Mouse (Mus musculus) lung, adult 2 months (tissue): ENCODE measurements at regions not wholly inside any gene's neighbourhood (a gene's known extent, or its start where the extent isn't known, plus 50 kb on each side); places are given as distances from the start of the nearest gene placed in this dataset.

Experiments
- DNase-seq: peaks from one replicate; pipeline ENCODE4 v3.0.0; 2022
- H3K4me1 ChIP-seq: fragments of 200-500 bp; 2 replicates; pipeline ENCODE4 v1.6.1; 2011; ENCODE audit warnings: low read length; ENCODE audit not compliant: control insufficient read depth, insufficient read depth
- H3K4me3 ChIP-seq: fragments of 200-500 bp; replicated peaks from 2 replicates; pipeline ENCODE3; 2011; ENCODE audit warnings: low read depth, mild to moderate bottlenecking, control low read depth, low read length; ENCODE audit errors: extremely low read depth
- CTCF ChIP-seq: fragments of 200-500 bp; IDR thresholded peaks from 2 replicates; pipeline ENCODE4 v1.5.1; 2011; ENCODE audit warnings: mild to moderate bottlenecking, low read length, control low read depth; ENCODE audit not compliant: insufficient read depth
- POLR2A ChIP-seq: fragments of 200-500 bp; IDR thresholded peaks from 2 replicates; pipeline ENCODE4 v1.6.1; 2011; ENCODE audit warnings: low read depth, mild to moderate bottlenecking, control low read depth, low read length, borderline replicate concordance; ENCODE audit errors: extremely low read depth
- WGBS: fragments of 180-500 bp; shearing (Covaris S2); methylation state at CpG from one replicate; pipeline ENCODE4 v1.1.7; 2018; 5-methylcytosine and 5-hydroxymethylcytosine counted together

DNA sequence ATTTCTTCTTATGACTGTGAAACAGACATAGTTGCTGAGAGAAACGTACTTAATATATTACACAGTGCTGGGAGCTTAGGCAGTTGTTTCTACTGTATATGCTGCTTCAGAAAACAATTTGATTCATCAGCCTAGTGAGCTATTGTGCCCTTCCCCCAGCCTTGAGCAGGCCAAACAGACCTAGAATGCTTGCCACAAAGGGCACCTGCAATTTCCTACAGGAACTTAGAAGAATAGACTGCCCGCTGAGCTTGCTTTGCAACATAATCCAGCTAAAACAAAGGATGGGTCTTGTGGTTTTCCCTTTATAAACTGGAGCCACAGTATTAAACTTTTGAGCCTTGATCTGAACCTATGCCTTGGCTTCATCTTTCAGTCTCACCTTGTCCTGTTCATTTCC is 510.9 kb upstream of the Syt1 start:
- no peak for DNase-seq
- H3K4me3 ChIP-seq: no peak overlapping the region
- 34% methylated on average over 2 of the region's 2 CpGs for WGBS
- H3K4me1 ChIP-seq: no peaks in the 10 kb centered on the region
- TF ChIP-seq POLR2A (no peak), CTCF (no peak)

DNA sequence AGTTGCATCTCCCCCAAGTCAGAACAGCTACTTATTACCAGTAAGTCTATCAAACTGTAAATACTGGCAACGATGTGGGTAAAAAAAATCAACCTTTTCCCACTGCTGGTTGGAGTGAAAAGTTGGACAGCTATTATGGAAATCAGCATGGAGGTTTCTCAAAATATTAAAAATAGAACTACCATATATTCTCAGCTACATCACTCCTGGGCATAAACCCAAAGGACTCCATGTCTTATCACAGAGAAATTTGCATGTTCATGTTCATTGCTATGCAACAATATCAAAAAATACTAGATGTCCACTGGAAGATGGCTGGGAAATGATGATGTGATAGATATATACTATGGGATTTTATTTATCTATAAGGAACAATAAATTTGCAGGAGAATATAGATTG is 506.9 kb upstream of the Syt1 start:
- Histone ChIP-seq H3K4me3 (no peak overlapping the region), H3K4me1 (no peaks in the 10 kb centered on the region)
- DNase-seq: no peak
- 69% methylated on average over 1 of the region's 1 CpGs for WGBS
- TF ChIP-seq CTCF (no peak), POLR2A (no peak)

DNA sequence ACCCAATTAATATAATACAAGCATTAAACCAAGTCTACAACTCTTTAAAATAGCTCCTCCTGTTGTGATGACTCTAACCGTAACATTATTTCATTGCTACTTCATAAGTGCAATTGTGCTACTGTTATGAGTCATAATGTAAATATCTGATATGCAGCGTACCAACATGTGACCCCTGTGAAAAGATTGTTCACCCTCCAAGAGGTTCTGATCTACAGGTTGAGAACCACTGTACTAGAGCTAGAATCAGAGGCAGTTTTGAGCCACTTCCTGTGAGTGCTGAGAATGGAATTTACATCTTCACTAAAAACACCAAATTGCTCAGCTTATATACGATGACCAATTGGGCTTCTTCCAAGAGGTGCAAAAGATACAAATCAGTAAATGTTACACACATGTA is 504.4 kb upstream of the Syt1 start:
- WGBS: 65% methylated on average over 3 of the region's 3 CpGs
- DNase-seq: no peak
- no peak overlapping the region for H3K4me3 ChIP-seq
- H3K4me1 ChIP-seq: no peaks in the 10 kb centered on the region
- TF ChIP-seq CTCF (no peak), POLR2A (no peak)

DNA sequence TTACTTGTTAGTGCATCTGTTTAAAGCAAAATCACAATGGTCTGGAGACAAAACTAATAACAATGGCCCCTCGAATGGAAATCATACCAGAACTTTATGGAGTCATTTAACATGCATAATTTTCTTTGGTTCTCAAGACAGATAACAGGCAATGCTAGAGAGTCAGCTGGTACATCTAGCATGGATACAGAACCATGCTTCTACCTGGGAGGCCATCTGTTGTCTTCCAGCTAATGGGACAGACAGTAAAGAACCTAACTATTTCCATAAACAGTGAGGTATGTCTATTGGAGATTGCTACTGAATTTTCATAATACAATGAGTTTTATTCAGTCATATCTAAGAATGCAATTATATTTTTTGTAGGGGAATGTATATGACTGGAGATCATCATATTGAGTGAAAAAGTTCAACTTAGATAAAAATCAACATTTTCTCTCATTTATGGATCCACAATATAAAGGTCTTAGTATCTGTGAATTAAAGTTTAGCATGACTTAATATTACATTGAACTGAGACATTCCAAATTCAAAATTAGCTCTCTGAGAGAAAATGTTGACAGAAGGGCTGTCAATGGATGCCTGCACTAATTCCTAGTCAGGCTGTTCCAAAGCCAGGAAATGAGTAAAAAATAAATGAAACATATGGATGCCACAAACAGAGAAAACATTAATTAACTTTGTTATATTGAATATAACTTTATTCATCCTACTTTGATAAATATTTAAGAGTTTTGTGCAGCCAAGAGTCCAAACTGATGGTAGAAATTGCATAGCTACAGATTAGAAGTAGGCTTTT is 500.3 kb upstream of the Syt1 start:
- DNase-seq: no peak
- no peaks in the 10 kb centered on the region for H3K4me1 ChIP-seq
- H3K4me3 ChIP-seq: no peak overlapping the region
- WGBS: 44% methylated on average over 1 of the region's 1 CpGs
- TF ChIP-seq CTCF: no peak
- no peak for TF ChIP-seq POLR2A

DNA sequence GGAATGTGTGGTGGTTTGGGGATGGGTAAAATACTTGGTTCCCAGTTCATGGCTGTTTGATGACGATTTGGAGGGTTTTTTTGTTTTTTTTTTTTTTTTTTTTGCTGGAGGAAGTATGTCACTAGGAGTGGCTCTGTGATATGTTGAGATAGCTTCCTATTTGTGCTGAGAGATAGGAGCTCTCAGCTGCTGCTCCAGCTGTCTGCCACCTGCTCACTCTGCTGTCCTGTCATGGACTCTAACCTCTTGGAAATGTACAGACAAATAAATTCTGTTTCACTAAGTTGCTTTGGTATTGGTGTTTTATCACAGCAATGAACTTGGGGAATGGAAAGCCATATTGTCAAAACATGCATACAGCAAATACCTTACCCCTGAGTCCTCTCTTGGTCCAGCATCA is 497.8 kb upstream of the Syt1 start:
- TF ChIP-seq CTCF: no peak
- no peak for TF ChIP-seq POLR2A
- WGBS: 39% methylated on average over 1 of the region's 1 CpGs
- Histone ChIP-seq H3K4me3 (no peak overlapping the region), H3K4me1 (no peaks in the 10 kb centered on the region)
- DNase-seq: no peak

DNA sequence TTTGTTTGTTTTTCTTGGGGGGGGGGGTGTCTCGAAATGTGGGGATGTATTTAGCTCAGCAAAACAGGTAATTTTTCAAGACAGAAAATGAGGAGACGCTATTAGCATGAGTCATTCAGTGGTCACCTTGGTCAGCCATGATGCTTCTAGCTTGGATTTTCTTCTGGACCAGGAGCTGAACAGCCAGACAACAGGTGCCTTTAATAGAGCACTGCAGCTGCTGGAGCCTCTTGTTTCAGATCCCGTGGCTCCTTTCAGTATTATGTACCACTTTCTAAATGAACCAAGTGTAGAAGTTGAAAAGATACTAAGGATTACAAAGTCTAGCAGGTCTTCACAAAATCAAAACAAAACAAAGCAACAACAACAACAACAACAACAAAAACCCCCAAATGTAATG is 496.4 kb upstream of the Syt1 start:
- no peaks in the 10 kb centered on the region for H3K4me1 ChIP-seq
- DNase-seq: no peak
- 64% methylated on average over 3 of the region's 3 CpGs for WGBS
- H3K4me3 ChIP-seq: no peak overlapping the region
- TF ChIP-seq CTCF: no peak
- TF ChIP-seq POLR2A: no peak

DNA sequence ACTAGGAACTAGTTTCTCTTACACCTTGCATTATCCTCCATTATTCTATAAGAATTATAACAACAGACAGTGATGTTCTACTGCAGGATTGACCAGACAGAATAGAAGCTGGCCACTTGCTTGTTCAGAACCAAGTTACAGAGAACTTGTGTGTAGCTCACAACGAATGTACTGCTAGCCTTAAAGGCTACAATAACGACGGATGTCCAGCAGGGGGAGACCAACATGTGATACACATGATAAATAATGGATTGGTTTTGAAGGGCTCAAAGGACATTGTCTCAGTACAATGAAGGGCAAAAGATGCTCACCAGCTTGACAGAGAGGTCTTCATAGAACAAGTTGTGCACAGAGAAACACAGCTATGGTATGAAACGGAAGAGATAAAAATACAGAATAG is 493.9 kb upstream of the Syt1 start:
- Histone ChIP-seq H3K4me3 (no peak overlapping the region), H3K4me1 (no peaks in the 10 kb centered on the region)
- WGBS: 60% methylated on average over 4 of the region's 4 CpGs
- DNase-seq: no peak
- TF ChIP-seq CTCF (no peak), POLR2A (no peak)

DNA sequence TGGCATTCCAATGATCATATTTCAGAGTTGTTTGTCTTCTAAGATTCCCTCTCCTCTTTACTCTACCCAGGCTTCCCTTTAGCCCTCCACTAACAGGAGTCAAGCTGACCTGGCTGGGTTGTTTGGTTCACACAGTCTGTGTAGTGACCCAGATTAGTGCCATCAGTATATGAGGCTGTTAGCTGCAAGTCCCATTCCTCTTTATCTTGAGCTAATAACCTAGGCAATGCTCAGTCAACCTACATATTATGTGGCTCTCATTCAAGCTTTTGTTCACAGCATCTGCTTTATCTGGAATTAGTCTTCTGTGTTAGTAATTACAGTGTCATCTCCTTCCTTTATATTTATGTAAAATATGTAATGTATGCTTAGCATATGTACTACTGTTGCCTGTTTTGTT is 490.1 kb upstream of the Syt1 start:
- Histone ChIP-seq H3K4me1 (no peaks in the 10 kb centered on the region), H3K4me3 (no peak overlapping the region)
- TF ChIP-seq CTCF (no peak), POLR2A (no peak)
- no peak for DNase-seq

DNA sequence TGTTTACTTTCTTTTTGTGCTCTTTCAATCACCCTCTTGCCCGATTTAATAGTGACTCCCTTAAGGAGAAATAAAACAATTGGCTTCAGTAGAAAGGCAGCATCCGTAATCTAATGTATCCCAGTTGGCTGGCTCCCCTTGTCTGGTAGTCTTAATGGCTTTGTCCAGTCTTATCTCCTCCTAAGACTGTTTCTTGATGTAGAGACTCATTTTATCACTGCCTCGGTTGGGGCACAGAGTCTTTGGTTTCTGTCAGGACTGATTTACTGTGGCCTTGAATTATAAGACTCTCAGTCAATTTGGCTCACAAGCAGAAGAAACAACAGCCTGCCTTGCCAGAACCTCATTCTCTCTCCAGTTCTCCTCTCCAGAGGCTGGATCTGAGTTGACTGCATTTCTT is 487.5 kb upstream of the Syt1 start:
- 44% methylated on average over 3 of the region's 3 CpGs for WGBS
- H3K4me3 ChIP-seq: no peak overlapping the region
- H3K4me1 ChIP-seq: no peaks in the 10 kb centered on the region
- no peak for TF ChIP-seq POLR2A
- no peak for TF ChIP-seq CTCF
- DNase-seq: no peak

DNA sequence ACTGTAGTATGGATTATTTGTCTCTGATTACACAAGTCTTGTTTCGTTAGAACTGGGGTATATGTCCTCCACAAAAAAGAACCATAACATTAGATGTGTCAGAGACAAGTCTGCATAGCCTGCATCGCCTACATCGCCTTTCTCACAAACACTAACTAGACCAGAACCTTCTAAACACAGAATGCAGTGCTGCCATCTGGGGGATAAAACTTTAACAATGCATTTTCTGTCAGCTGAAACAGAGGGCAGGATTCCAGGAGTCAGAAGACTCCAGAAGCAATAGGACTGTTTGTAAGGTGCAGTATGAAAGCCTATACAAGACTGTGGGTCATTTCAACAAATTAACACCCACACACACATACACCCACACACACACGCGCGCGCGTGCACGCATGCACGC is 485.4 kb upstream of the Syt1 start:
- DNase-seq: no peak
- WGBS: 74% methylated on average over 10 of the region's 10 CpGs

More for the DNA sequence above, 485.4 kb upstream of the Syt1 start:
- Histone ChIP-seq H3K4me3 (no peak overlapping the region), H3K4me1 (no peaks in the 10 kb centered on the region)
- no peak for TF ChIP-seq CTCF
- no peak for TF ChIP-seq POLR2A
